Mouse (Mus musculus): ENCODE data around the gene Tmem37. TPM values are rescaled to one million over a fixed set of nuclear protein-coding genes. Genes with fewer than 3 reads are reported as not detected.

The Tmem37 gene
- polyA plus RNA-seq, 1 experiment from 2014 or later: 10.2 TPM

DNA sequence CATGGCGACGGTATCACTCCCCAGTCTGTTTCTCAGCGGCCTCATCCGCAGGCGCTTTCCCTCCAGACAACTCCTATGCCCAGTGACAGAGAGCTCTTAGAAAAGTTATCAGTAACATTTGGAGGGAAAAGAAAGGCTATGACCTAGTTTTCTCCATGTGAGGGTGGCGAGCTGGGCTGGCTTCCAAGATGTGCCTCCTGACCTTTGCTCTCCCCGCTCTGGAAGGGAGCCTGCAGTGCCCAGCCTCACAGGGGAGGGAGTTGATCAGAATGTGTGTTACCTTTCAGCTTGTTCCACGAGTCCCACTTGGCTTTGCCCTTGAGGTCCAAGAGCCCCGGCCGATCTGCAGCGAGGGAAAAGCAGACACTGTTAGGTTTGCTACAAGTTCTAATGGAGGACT lies 42.2 kb upstream of the Tmem37 start:
- H3K4me3 ChIP-seq (ENCODE audit: low read length): no peak overlapping the region
- 0 out of 2 replicates have a peak overlapping the region, but pooled peaks have one; percentile 11 for H3K4me2 ChIP-seq (ENCODE audit: low read depth, low read length)
- no peak overlapping the region for H3K9ac ChIP-seq (ENCODE audit: low read length)
- peaks cover 7% of the 10 kb centered on the region for H3K9me3 ChIP-seq (replicated peaks; ENCODE audit: control insufficient read depth, low read length)
- H3K36me3 ChIP-seq (ENCODE audit: control insufficient read depth, insufficient read depth): peaks cover 32% of the 10 kb centered on the region
- H3K27ac ChIP-seq (ENCODE audit: low read length): peak overlapping the region; percentile 73
- H3K27me3 ChIP-seq (ENCODE audit: control insufficient read depth, insufficient read depth, low read length): no peaks in the 10 kb centered on the region
- 62% methylated on average over 11 of the region's 11 CpGs for WGBS
- H3K4me1 ChIP-seq (ENCODE audit: control insufficient read depth, insufficient read depth, low read length): peaks cover 39% of the 10 kb centered on the region
- ATAC-seq (replicated peaks; ENCODE audit: extremely low read depth, insufficient read depth, low FRiP score): no peak

DNA sequence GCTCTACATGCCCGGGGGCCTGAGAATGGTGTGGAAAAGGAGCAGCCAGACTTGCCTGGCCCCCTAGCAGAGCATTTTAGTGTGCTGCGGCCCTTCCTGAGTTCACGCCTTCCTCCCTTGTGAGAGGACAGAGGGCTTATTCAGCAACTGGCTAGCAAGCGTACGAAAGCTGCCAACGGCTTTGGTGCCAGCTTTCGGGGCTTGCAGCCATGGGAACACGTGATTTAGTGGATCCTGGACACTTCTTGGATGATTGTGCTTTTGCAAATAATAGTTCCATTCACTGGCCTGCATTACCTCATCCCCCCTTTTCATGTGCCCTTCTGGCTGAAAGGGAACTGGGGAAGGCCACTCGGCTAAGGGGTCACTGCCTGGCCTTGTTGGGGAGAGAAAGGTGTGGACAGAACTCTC lies 41.8 kb upstream of the Tmem37 start:
- H3K4me2 ChIP-seq (ENCODE audit: low read depth, low read length): no peak overlapping the region
- 0 out of 2 replicates have a peak overlapping the region, but pooled peaks have one; percentile 7 for H3K9ac ChIP-seq (ENCODE audit: low read length)
- peak overlapping the region; percentile 73 for H3K27ac ChIP-seq (ENCODE audit: low read length)
- peaks cover 39% of the 10 kb centered on the region for H3K4me1 ChIP-seq (ENCODE audit: control insufficient read depth, insufficient read depth, low read length)
- WGBS: 75% methylated on average over 9 of the region's 9 CpGs
- no peak for ATAC-seq (replicated peaks; ENCODE audit: extremely low read depth, insufficient read depth, low FRiP score)
- no peak overlapping the region for H3K4me3 ChIP-seq (ENCODE audit: low read length)
- peaks cover 7% of the 10 kb centered on the region for H3K9me3 ChIP-seq (replicated peaks; ENCODE audit: control insufficient read depth, low read length)
- no peaks in the 10 kb centered on the region for H3K27me3 ChIP-seq (ENCODE audit: control insufficient read depth, insufficient read depth, low read length)
- H3K36me3 ChIP-seq (ENCODE audit: control insufficient read depth, insufficient read depth): peaks cover 32% of the 10 kb centered on the region

DNA sequence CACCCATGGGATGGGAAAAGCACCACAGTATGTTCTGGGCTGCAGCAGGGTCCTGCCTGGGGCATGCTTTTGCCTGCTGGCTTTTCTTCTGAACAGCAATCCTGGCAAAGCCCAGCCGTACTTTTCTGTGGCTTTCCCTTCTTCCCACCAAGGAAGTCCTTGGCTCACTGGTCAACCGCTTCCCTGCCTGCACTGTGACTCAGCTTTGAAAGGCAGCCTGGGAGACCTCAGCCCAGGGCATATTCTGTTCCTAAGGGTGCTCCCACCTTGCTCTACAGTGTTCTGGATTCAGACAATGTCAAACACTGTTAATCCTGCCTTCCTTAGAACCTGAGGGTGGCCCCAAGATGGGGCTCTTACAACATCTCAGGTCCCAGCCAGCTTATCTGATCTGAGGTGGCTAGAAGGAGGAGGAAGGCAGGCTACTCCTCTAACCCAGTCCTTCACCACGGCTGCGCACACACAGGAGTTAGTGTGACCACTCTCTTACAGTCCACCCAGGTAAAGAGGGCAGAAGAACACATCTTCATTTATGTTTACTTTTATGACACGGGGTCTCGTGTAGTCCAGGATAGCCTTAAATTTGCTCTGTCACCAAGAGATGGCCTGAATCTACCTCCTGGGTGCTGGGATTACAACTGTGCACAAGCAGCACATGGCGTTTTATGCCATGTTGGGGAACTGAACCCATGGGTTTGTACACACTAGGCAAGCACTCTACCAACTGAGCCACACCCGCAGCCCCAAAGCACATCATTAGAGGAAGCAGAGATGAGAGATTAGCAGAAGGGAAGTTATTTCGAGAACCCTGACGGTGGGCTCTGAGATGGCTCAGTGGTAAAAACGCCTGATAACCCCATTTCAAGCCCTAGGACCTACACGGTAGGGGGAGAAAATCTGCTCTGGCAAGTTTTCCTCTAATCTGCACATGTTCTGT lies 38.6 kb upstream of the Tmem37 start:
- no peak overlapping the region for H3K27ac ChIP-seq (ENCODE audit: low read length)
- H3K27me3 ChIP-seq (ENCODE audit: control insufficient read depth, insufficient read depth, low read length): no peaks in the 10 kb centered on the region
- no peak overlapping the region for H3K4me3 ChIP-seq (ENCODE audit: low read length)
- H3K9me3 ChIP-seq (replicated peaks; ENCODE audit: control insufficient read depth, low read length): peaks cover 7% of the 10 kb centered on the region
- no peak overlapping the region for H3K9ac ChIP-seq (ENCODE audit: low read length)
- H3K4me2 ChIP-seq (ENCODE audit: low read depth, low read length): no peak overlapping the region
- H3K4me1 ChIP-seq (ENCODE audit: control insufficient read depth, insufficient read depth, low read length): peaks cover 16% of the 10 kb centered on the region
- no peak for ATAC-seq (replicated peaks; ENCODE audit: extremely low read depth, insufficient read depth, low FRiP score)
- WGBS: 79% methylated on average over 12 of the region's 12 CpGs
- peaks cover 29% of the 10 kb centered on the region for H3K36me3 ChIP-seq (ENCODE audit: control insufficient read depth, insufficient read depth)

DNA sequence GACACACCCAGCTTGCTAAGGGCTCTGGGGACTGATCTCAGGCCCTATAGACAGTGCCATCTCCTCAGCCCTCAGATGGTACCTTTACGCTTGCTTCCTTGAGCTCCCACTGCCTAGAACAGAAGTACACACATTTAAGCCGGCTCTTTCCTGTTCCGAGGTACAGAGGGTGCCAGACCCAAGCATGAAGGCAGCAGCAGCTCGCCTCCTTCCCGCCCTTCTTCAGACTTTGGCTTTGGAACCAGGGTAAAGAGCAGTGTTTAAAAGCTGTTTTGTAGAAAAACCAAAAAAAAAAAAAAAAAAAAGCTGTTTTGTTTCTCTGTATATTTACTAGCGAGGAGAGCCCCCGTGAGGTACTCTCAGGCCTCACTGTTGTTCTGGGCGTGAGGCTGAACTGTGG lies 37.9 kb upstream of the Tmem37 start:
- Histone ChIP-seq H3K4me3 (ENCODE audit: low read length) (no peak overlapping the region), H3K4me2 (ENCODE audit: low read depth, low read length) (no peak overlapping the region), H3K27me3 (ENCODE audit: control insufficient read depth, insufficient read depth, low read length) (no peaks in the 10 kb centered on the region), H3K36me3 (ENCODE audit: control insufficient read depth, insufficient read depth) (peaks cover 29% of the 10 kb centered on the region), H3K9ac (ENCODE audit: low read length) (no peak overlapping the region), H3K4me1 (ENCODE audit: control insufficient read depth, insufficient read depth, low read length) (peaks cover 12% of the 10 kb centered on the region), H3K27ac (ENCODE audit: low read length) (no peak overlapping the region), H3K9me3 (replicated peaks; ENCODE audit: control insufficient read depth, low read length) (peaks cover 7% of the 10 kb centered on the region)
- no peak for ATAC-seq (replicated peaks; ENCODE audit: extremely low read depth, insufficient read depth, low FRiP score)
- WGBS: 94% methylated on average over 8 of the region's 8 CpGs

DNA sequence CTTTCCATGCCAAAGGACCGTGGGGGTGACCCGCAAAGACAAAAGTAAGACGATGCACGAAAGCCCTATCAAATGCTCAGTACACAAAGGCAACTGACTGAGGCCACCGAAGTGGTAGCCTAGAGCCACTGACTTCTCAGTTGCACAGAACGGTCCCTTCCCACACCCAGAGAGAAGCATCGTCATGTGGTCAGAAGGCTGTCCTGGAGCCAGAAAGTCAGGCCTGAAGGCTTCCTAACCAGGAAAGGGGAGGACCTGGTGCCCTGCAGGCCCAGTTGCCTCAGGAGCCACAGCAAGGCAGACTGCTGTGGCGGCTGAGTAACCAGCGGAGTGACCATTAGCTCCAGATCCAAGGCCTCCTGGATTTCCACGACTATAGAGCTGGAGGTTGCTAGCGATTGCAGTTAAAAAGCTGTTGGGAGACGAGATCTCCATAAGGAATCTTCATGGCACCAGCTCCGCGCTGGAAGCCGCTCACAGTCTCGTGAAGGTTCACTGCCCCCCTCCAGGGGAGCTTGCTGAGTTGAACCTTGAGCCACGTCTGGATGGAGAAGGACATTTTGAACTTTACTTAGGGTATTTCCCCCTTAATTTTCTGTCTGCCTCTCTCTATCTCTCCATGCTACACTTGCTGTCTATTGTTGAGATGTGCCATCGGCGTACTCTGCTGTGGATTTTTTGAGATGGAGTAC lies 36.0 kb upstream of the Tmem37 start:
- 86% methylated on average over 19 of the region's 19 CpGs for WGBS
- Histone ChIP-seq H3K4me1 (ENCODE audit: control insufficient read depth, insufficient read depth, low read length) (no peaks in the 10 kb centered on the region), H3K9me3 (replicated peaks; ENCODE audit: control insufficient read depth, low read length) (peaks cover 7% of the 10 kb centered on the region), H3K36me3 (ENCODE audit: control insufficient read depth, insufficient read depth) (peaks cover 16% of the 10 kb centered on the region), H3K27ac (ENCODE audit: low read length) (no peak overlapping the region), H3K4me2 (ENCODE audit: low read depth, low read length) (no peak overlapping the region), H3K27me3 (ENCODE audit: control insufficient read depth, insufficient read depth, low read length) (no peaks in the 10 kb centered on the region), H3K4me3 (ENCODE audit: low read length) (no peak overlapping the region), H3K9ac (ENCODE audit: low read length) (no peak overlapping the region)
- no peak for ATAC-seq (replicated peaks; ENCODE audit: extremely low read depth, insufficient read depth, low FRiP score)

DNA sequence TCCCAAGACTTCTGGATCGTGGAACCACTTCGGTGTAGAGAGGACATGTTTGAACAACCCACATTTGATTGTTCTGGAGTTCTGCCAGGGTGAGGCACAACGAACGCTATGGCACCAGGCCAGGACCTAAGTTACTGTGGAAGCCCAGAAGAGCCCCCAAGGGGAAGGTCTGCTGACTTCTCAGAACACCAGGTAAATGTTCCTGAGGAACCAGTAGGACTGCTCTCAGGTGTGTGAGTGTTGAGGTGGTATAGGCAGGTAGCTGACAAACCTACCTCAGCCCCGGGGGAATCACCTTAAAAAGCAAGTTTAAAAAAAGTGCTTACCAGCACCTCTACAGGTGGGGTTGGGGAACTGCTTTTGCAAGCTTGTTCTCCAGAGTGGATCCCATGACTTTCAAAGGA lies 31.7 kb upstream of the Tmem37 start:
- H3K36me3 ChIP-seq (ENCODE audit: control insufficient read depth, insufficient read depth): no peaks in the 10 kb centered on the region
- no peaks in the 10 kb centered on the region; the same call in 1 of the 2 replicates for H3K27me3 ChIP-seq (ENCODE audit: control insufficient read depth, insufficient read depth, low read length)
- 32% methylated on average over 5 of the region's 5 CpGs for WGBS
- H3K27ac ChIP-seq (ENCODE audit: low read length): no peak overlapping the region
- H3K9ac ChIP-seq (ENCODE audit: low read length): no peak overlapping the region
- H3K9me3 ChIP-seq (replicated peaks; ENCODE audit: control insufficient read depth, low read length): no peaks in the 10 kb centered on the region
- H3K4me2 ChIP-seq (ENCODE audit: low read depth, low read length): no peak overlapping the region
- ATAC-seq (replicated peaks; ENCODE audit: extremely low read depth, insufficient read depth, low FRiP score): peak; percentile 32; the same call in 1 of the 2 replicates
- H3K4me1 ChIP-seq (ENCODE audit: control insufficient read depth, insufficient read depth, low read length): no peaks in the 10 kb centered on the region
- H3K4me3 ChIP-seq (ENCODE audit: low read length): no peak overlapping the region

DNA sequence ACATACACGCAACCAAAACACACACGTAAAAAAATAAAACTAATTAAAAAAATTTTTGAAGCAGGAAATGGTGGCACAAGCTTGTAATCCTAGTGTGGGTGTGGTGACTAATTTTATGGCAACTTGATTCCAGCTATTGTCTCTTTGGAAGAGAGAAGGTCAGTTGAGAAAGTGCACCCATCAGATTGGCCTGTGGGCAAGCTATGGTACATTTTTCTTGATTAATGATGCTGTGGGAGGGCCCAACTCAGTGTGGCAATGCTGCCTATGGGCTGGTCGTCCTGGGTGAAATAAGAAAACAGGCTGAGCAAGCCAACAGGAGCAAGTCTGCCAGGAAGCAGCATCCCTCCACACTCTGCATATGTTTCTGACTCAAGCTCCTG lies 27.3 kb upstream of the Tmem37 start:
- H3K9me3 ChIP-seq (replicated peaks; ENCODE audit: control insufficient read depth, low read length): no peaks in the 10 kb centered on the region
- no peaks in the 10 kb centered on the region for H3K4me1 ChIP-seq (ENCODE audit: control insufficient read depth, insufficient read depth, low read length)
- no peak overlapping the region for H3K4me3 ChIP-seq (ENCODE audit: low read length)
- 80% methylated on average over 3 of the region's 3 CpGs for WGBS
- H3K27me3 ChIP-seq (ENCODE audit: control insufficient read depth, insufficient read depth, low read length): no peaks in the 10 kb centered on the region; the same call in 1 of the 2 replicates
- no peak for ATAC-seq (replicated peaks; ENCODE audit: extremely low read depth, insufficient read depth, low FRiP score)
- H3K27ac ChIP-seq (ENCODE audit: low read length): no peak overlapping the region
- no peak overlapping the region for H3K9ac ChIP-seq (ENCODE audit: low read length)
- H3K4me2 ChIP-seq (ENCODE audit: low read depth, low read length): no peak overlapping the region
- no peaks in the 10 kb centered on the region for H3K36me3 ChIP-seq (ENCODE audit: control insufficient read depth, insufficient read depth)

DNA sequence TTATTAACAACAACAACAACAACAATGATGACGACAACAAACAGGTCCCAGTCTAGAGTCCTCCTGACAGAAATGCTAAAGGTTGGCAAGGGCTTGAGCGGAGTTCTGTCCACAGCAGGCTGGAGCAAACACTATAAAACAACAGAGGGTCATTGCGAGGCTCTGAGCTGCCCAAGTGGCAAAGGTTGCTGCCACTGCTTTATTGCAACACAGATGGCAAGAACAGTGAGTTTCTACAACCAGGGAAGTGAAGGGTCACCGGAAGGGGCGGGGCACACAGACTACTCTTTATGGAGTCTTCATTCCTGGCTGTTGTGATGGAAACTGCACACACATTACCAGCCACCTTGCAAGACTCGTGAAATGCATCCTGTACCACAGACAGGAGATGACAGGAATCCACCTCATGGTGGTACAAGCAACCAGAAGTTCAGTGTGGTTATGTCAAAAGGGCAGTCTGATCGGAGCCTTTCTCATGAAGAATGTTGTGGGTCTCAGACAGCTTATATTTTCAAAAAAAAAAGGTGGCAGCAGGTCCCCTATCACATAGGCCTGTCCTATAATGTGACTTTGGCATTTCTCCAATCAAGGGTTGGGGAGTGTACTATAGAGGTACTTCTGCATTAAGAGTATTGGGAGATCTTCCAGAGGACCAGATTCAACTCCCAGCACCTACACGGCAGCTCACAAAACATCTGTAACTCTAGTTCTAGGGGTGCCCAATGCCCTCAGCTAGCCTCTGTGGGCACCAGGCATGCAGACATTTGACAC lies 26.8 kb upstream of the Tmem37 start:
- H3K27ac ChIP-seq (ENCODE audit: low read length): no peak overlapping the region
- 76% methylated on average over 8 of the region's 8 CpGs for WGBS
- H3K4me2 ChIP-seq (ENCODE audit: low read depth, low read length): no peak overlapping the region
- H3K27me3 ChIP-seq (ENCODE audit: control insufficient read depth, insufficient read depth, low read length): no peaks in the 10 kb centered on the region; the same call in 1 of the 2 replicates
- no peaks in the 10 kb centered on the region for H3K36me3 ChIP-seq (ENCODE audit: control insufficient read depth, insufficient read depth)
- no peaks in the 10 kb centered on the region for H3K4me1 ChIP-seq (ENCODE audit: control insufficient read depth, insufficient read depth, low read length)
- no peak overlapping the region for H3K4me3 ChIP-seq (ENCODE audit: low read length)
- no peak overlapping the region for H3K9ac ChIP-seq (ENCODE audit: low read length)
- no peaks in the 10 kb centered on the region for H3K9me3 ChIP-seq (replicated peaks; ENCODE audit: control insufficient read depth, low read length)
- ATAC-seq (replicated peaks; ENCODE audit: extremely low read depth, insufficient read depth, low FRiP score): no peak

All from heart, embryonic 16.5 days (tissue).